Mouse (Mus musculus) kidney, postnatal 25 days (tissue): ENCODE data around the gene Fga.

Experiments used
- DNase-seq, 2 experiments: peaks; one replicate each; pipeline ENCODE4 v3.0.0; 2021; ENCODE audit warnings: mixed read lengths in 2 of 2

Gene Fga

GRCm38 (mm10) chr3:83025475-83026301, at the start of gene Fga:
Fga (plus strand) TSS chr3:83026076.
- DNase-seq = peak; percentile 65 to 77

GRCm38 (mm10) chr3:82980818-82981217, 45.1 kb upstream of the Fga start:
- DNase-seq = no peak

GRCm38 (mm10) chr3:82981861-82982260, 44.0 kb upstream of the Fga start:
- DNase-seq = no peak

- DNase-seq = no peak
Measured at GRCm38 (mm10) chr3:82984840-82985239, 41.0 kb upstream of the Fga start.

GRCm38 (mm10) chr3:82991963-82992362, 33.9 kb upstream of the Fga start:
- DNase-seq = no peak

- no peak for DNase-seq
Measured at GRCm38 (mm10) chr3:82992956-82993355, 32.9 kb upstream of the Fga start.

GRCm38 (mm10) chr3:82995368-82995767, 30.5 kb upstream of the Fga start:
- peak; percentile 68 to 75 for DNase-seq

- DNase-seq = no peak
Measured at GRCm38 (mm10) chr3:82996656-82997055, 29.2 kb upstream of the Fga start.

GRCm38 (mm10) chr3:82998772-82999463, 27.0 kb upstream of the Fga start:
- peak in 1 of 2 experiments; percentile 73 for DNase-seq

GRCm38 (mm10) chr3:82999995-83000394, 25.9 kb upstream of the Fga start:
- no peak for DNase-seq

GRCm38 (mm10) chr3:83002191-83002590, 23.7 kb upstream of the Fga start:
- DNase-seq = peak in 1 of 2 experiments; percentile 53

GRCm38 (mm10) chr3:83003068-83003467, 22.8 kb upstream of the Fga start:
- DNase-seq = no peak

- DNase-seq = no peak
Measured at GRCm38 (mm10) chr3:83004801-83005200, 21.1 kb upstream of the Fga start.

GRCm38 (mm10) chr3:83007557-83007956, 18.3 kb upstream of the Fga start, which contains the start of gene Fgg:
Fgg (plus strand) TSS chr3:83007724.
- DNase-seq = no peak

- DNase-seq = peak in 1 of 2 experiments; percentile 31
Measured at GRCm38 (mm10) chr3:83010291-83010690, 15.6 kb upstream of the Fga start.

- DNase-seq = no peak
Measured at GRCm38 (mm10) chr3:83011136-83011535, 14.7 kb upstream of the Fga start.

GRCm38 (mm10) chr3:83011565-83011964, 14.3 kb upstream of the Fga start:
- no peak for DNase-seq

- no peak for DNase-seq
Measured at GRCm38 (mm10) chr3:83012636-83013035, 13.2 kb upstream of the Fga start.

- no peak for DNase-seq
Measured at GRCm38 (mm10) chr3:83013951-83014350, 11.9 kb upstream of the Fga start.

GRCm38 (mm10) chr3:83016236-83016635, 9.6 kb upstream of the Fga start:
- DNase-seq = no peak

- no peak for DNase-seq
Measured at GRCm38 (mm10) chr3:83020387-83020786, 5.5 kb upstream of the Fga start.

- peak in 1 of 2 experiments; percentile 24 for DNase-seq
Measured at GRCm38 (mm10) chr3:83021176-83021575, 4.7 kb upstream of the Fga start.

- DNase-seq = no peak
Measured at GRCm38 (mm10) chr3:83025036-83025435, 840 bp upstream of the Fga start.
